Mouse (Mus musculus) brain, embryonic 14.5 days (tissue): ENCODE results near the gene Nfkbib.

Experiments used
- CTCF ChIP-seq: fragments of 200-500 bp; IDR thresholded peaks from 2 replicates; pipeline ENCODE4 v1.5.1; 2012; ENCODE audit warnings: inconsistent platforms, mild to moderate bottlenecking, moderate library complexity, borderline replicate concordance; ENCODE audit not compliant: insufficient read depth, insufficient read length; ENCODE audit errors: extremely low read depth
- POLR2A ChIP-seq: fragments of 200-500 bp; IDR thresholded peaks from 2 replicates; pipeline ENCODE4 v1.6.1; 2012; ENCODE audit warnings: mild to moderate bottlenecking, inconsistent platforms, borderline replicate concordance; ENCODE audit not compliant: poor library complexity, insufficient read depth, insufficient read length, severe bottlenecking; ENCODE audit errors: extremely low read depth

DNA sequence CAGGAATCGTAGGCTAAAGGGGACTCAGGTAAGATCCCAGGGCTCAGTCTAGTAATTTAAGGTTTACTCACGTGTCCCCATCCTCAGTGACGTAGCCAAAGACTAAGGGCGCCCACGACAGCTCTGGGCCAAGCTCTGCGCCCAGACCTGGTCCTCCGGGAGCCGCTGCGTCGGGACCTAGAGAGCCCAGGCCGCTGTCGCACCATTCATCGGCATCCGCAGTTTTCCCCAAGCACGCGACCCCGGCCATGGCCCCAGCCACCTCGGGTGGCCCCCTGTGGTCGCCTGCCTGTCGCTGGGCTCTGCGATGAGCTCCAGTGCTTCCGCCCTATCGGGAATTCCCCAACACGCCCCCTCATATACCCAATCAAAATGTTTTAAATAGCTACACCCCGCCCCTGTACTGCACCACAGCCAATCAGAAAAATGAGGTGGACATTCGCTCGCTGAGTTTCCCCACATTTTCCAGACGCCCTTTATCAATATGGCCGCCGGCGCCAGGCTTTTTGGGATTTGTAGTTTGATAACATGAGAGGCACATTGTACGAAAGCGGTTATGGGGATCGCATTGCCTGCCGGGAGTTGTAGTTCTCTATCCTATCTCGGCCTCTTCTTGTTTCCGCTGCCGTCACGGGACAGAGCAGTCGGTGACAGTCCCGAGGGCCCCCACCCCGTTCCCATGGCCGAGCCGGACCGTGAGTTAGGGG lies 986 bp downstream of the Nfkbib start, which contains the start of gene Sirt2:
- TF ChIP-seq POLR2A (peak; percentile 32; the same call in 1 of the 2 replicates), CTCF (no peak)
